Mouse (Mus musculus) CH12.LX (cell line): ENCODE data around the gene Wdpcp.

Experiments used
- CTCF ChIP-seq, 2 experiments: IDR thresholded peaks in 1 of 2; conservative IDR thresholded peaks in 1 of 2; 2 replicates each; pipeline ENCODE4 v1.5.1; 2011 to 2012; ENCODE audit warnings: low read depth in 2 of 2, low read length in 2 of 2, improper control_type of control experiment in 1 of 2, inconsistent platforms in 1 of 2, mild to moderate bottlenecking in 1 of 2, moderate library complexity in 1 of 2
- JUN ChIP-seq: IDR thresholded peaks from 2 replicates; pipeline ENCODE4 v1.6.1; 2011; ENCODE audit warnings: low read depth, mild to moderate bottlenecking, low read length, improper control_type of control experiment, moderate library complexity; ENCODE audit not compliant: insufficient read depth
- JUND ChIP-seq: conservative IDR thresholded peaks from 2 replicates; pipeline ENCODE4 v1.6.1; 2011; ENCODE audit warnings: low read depth, low read length, improper control_type of control experiment
- RAD21 ChIP-seq: IDR thresholded peaks from 2 replicates; pipeline ENCODE4 v1.6.1; 2011; ENCODE audit warnings: low read depth, mild to moderate bottlenecking, low read length, improper control_type of control experiment, moderate library complexity
- TCF12 ChIP-seq: IDR thresholded peaks from 2 replicates; pipeline ENCODE4 v1.6.1; 2014; ENCODE audit warnings: low read depth, mild to moderate bottlenecking, inconsistent platforms, low read length, improper control_type of control experiment

GRCm38 (mm10) chr11:21826521-21826920 lies 254.5 kb downstream of the Wdpcp start:
- TF ChIP-seq RAD21 (no peak), JUN (no peak), CTCF (conservative IDR thresholded peaks at IDR 0.05 in 1 of 2, IDR thresholded peaks at IDR 0.05 in 1 of 2; ENCODE audit: low read depth in 2 of 2, low read length in 2 of 2) (no peak), TCF12 (no peak), JUND (no peak)
